Mouse (Mus musculus): ENCODE measurements at regions not wholly inside any gene's neighbourhood (a gene's known extent, or its start where the extent isn't known, plus 50 kb on each side); places are given as distances from the start of the nearest gene placed in this dataset.

- DNase-seq (ENCODE audit: low spot score) (no peak), ATAC-seq (no peak)
- Histone ChIP-seq H3K36me3 (ENCODE audit: control insufficient read depth, insufficient read depth, low read length) (no peaks in the 10 kb centered on the region), H3K4me3 (ENCODE audit: low read depth, low read length) (no peak overlapping the region), H3K4me2 (ENCODE audit: low read length) (no peak overlapping the region), H3K4me1 (ENCODE audit: control insufficient read depth, insufficient read depth, low read length) (no peaks in the 10 kb centered on the region), H3K27ac (ENCODE audit: low read depth, low read length) (no peak overlapping the region), H3K9me3 (replicated peaks; ENCODE audit: control insufficient read depth, low read length) (no peaks in the 10 kb centered on the region), H3K9ac (ENCODE audit: low read length) (no peak overlapping the region), H3K27me3 (replicated peaks; ENCODE audit: control insufficient read depth, insufficient read depth, low read length) (no peaks in the 10 kb centered on the region)
- 89% methylated on average over 3 of the region's 3 CpGs for WGBS
Measured at GRCm38 (mm10) chr10:50073185-50073980, 284.8 kb upstream of the Grik2 start.

- DNase-seq (ENCODE audit: low spot score) (no peak), ATAC-seq (no peak)
- Histone ChIP-seq H3K27me3 (replicated peaks; ENCODE audit: control insufficient read depth, insufficient read depth, low read length) (no peaks in the 10 kb centered on the region), H3K4me3 (ENCODE audit: low read depth, low read length) (no peak overlapping the region), H3K9me3 (replicated peaks; ENCODE audit: control insufficient read depth, low read length) (no peaks in the 10 kb centered on the region), H3K27ac (ENCODE audit: low read depth, low read length) (no peak overlapping the region), H3K4me2 (ENCODE audit: low read length) (no peak overlapping the region), H3K36me3 (ENCODE audit: control insufficient read depth, insufficient read depth, low read length) (no peaks in the 10 kb centered on the region), H3K4me1 (ENCODE audit: control insufficient read depth, insufficient read depth, low read length) (no peaks in the 10 kb centered on the region), H3K9ac (ENCODE audit: low read length) (no peak overlapping the region)
- WGBS: 89% methylated on average over 1 of the region's 1 CpGs
Measured at GRCm38 (mm10) chr10:50071857-50072256, 283.3 kb upstream of the Grik2 start.

- Histone ChIP-seq H3K27ac (ENCODE audit: low read depth, low read length) (no peak overlapping the region), H3K9me3 (replicated peaks; ENCODE audit: control insufficient read depth, low read length) (no peaks in the 10 kb centered on the region), H3K27me3 (replicated peaks; ENCODE audit: control insufficient read depth, insufficient read depth, low read length) (no peaks in the 10 kb centered on the region), H3K4me1 (ENCODE audit: control insufficient read depth, insufficient read depth, low read length) (no peaks in the 10 kb centered on the region), H3K36me3 (ENCODE audit: control insufficient read depth, insufficient read depth, low read length) (no peaks in the 10 kb centered on the region), H3K9ac (ENCODE audit: low read length) (no peak overlapping the region), H3K4me3 (ENCODE audit: low read depth, low read length) (no peak overlapping the region), H3K4me2 (ENCODE audit: low read length) (no peak overlapping the region)
- ATAC-seq: no peak
- 35% methylated on average over 1 of the region's 1 CpGs for WGBS
- peak; percentile 10 for DNase-seq (ENCODE audit: low spot score)
Measured at GRCm38 (mm10) chr10:50063392-50063791, 274.8 kb upstream of the Grik2 start.

GRCm38 (mm10) chr10:50062716-50063115 lies 274.1 kb upstream of the Grik2 start:
- no peaks in the 10 kb centered on the region for H3K27me3 ChIP-seq (replicated peaks; ENCODE audit: control insufficient read depth, insufficient read depth, low read length)
- DNase-seq (ENCODE audit: low spot score): no peak

More at GRCm38 (mm10) chr10:50062716-50063115, 274.1 kb upstream of the Grik2 start:
- H3K4me2 ChIP-seq (ENCODE audit: low read length): no peak overlapping the region
- no peaks in the 10 kb centered on the region for H3K36me3 ChIP-seq (ENCODE audit: control insufficient read depth, insufficient read depth, low read length)
- no peak for ATAC-seq
- no peak overlapping the region for H3K9ac ChIP-seq (ENCODE audit: low read length)
- no peaks in the 10 kb centered on the region for H3K4me1 ChIP-seq (ENCODE audit: control insufficient read depth, insufficient read depth, low read length)
- H3K4me3 ChIP-seq (ENCODE audit: low read depth, low read length): no peak overlapping the region
- H3K9me3 ChIP-seq (replicated peaks; ENCODE audit: control insufficient read depth, low read length): no peaks in the 10 kb centered on the region
- no peak overlapping the region for H3K27ac ChIP-seq (ENCODE audit: low read depth, low read length)
